Mouse (Mus musculus): ENCODE measurements at regions not wholly inside any gene's neighbourhood (a gene's known extent, or its start where the extent isn't known, plus 50 kb on each side); places are given as distances from the start of the nearest gene placed in this dataset.
A peak's percentile ranks its signal among the peaks of the same experiment; 100 is the strongest.

DNA sequence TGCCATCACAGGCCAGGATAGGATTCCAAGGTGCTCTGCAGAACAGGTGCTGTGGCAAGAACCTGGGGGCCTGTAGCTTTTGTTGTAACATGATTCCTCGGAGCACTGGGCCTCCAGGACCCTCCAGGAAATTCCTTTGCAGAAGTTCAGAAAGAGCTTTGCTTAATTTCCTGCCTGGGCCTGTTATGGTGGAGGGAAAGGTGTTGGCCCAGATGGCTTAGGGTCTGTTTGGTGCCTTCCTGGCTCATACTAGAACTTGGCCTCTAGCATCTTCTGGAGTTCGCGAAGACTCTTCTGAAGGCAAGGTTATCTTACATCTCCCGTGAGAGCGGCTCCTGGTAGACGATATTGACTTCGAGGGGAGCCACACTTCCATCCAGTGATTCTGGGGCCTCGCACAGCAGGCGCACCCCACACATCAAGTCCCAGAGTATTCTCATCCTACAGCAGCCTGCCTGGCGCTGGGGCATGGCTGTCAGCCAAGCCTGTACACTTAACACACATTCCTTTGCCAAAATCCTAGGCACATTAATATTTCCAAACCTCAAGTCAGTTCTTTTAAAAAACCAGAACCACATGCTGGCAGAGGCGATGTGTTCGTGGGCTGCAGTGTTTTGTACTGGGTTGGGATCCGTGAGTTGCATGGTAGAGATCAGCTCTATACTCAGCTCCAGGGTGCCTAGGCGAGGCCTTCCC is 54.5 kb upstream of the Cxcl14 start:
- WGBS, result 65% methylated on average over 14 of the region's 14 CpGs
- DNase-seq (ENCODE audit: low spot score) (no peak), ATAC-seq (replicated peaks; ENCODE audit: low FRiP score, low TSS enrichment, low read depth) (no peak)
- Histone ChIP-seq H3K9me3 (ENCODE audit: control insufficient read depth, low read length) (no peaks in the 10 kb centered on the region), H3K4me2 (ENCODE audit: low read length) (no peak overlapping the region), H3K27ac (ENCODE audit: low read depth) (peak overlapping the region; percentile 67; the same call in 1 of the 2 replicates), H3K27me3 (replicated peaks; ENCODE audit: control insufficient read depth, insufficient read depth, low read length) (0 out of 2 replicates have a peak, but pooled peaks cover 2% of the 10 kb centered on the region), H3K9ac (ENCODE audit: low read length) (no peak overlapping the region), H3K4me3 (ENCODE audit: low read depth, low read length) (no peak overlapping the region), H3K4me1 (replicated peaks; ENCODE audit: control insufficient read depth, insufficient read depth, low read length) (peaks cover 10% of the 10 kb centered on the region), H3K36me3 (ENCODE audit: control insufficient read depth, insufficient read depth, low read length) (no peaks in the 10 kb centered on the region)

DNA sequence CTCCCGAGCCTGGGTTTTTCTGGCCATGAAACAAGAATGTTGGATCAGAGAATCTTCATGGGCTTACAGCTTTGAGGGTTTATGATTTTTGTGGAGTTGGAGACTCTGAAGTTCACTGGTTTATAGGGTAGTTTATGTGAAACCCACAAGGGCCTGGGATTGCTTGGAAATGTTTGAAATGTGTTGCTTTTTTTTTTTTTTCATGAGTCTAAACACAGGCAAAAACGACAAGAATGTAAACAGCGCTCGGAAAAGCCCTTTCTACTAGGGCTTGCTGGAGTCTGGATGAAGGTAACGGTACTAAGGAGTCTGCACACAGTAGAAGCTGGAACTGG is 55.0 kb upstream of the Cxcl14 start:
- 47% methylated on average over 5 of the region's 5 CpGs for WGBS
- no peak for ATAC-seq (replicated peaks; ENCODE audit: low FRiP score, low TSS enrichment, low read depth)

GRCm38 (mm10) chr13:56352436-56352835 is 56.1 kb upstream of the Cxcl14 start:
- no peak for ATAC-seq (replicated peaks; ENCODE audit: low FRiP score, low TSS enrichment, low read depth)
- no peaks in the 10 kb centered on the region for H3K36me3 ChIP-seq (ENCODE audit: control insufficient read depth, insufficient read depth, low read length)
- H3K27me3 ChIP-seq (replicated peaks; ENCODE audit: control insufficient read depth, insufficient read depth, low read length), result 0 out of 2 replicates have a peak, but pooled peaks cover 2% of the 10 kb centered on the region
- no peak overlapping the region for H3K9ac ChIP-seq (ENCODE audit: low read length)
- H3K4me2 ChIP-seq (ENCODE audit: low read length), result no peak overlapping the region
- WGBS, result 92% methylated on average over 6 of the region's 6 CpGs
- DNase-seq (ENCODE audit: low spot score), result no peak
- H3K9me3 ChIP-seq (ENCODE audit: control insufficient read depth, low read length), result no peaks in the 10 kb centered on the region
- H3K4me3 ChIP-seq (ENCODE audit: low read depth, low read length), result no peak overlapping the region
- peaks cover 10% of the 10 kb centered on the region for H3K4me1 ChIP-seq (replicated peaks; ENCODE audit: control insufficient read depth, insufficient read depth, low read length)
- H3K27ac ChIP-seq (ENCODE audit: low read depth), result no peak overlapping the region

More for the DNA sequence above, 55.0 kb upstream of the Cxcl14 start:
- H3K4me2 ChIP-seq (ENCODE audit: low read length), result no peak overlapping the region
- H3K4me1 ChIP-seq (replicated peaks; ENCODE audit: control insufficient read depth, insufficient read depth, low read length), result peaks cover 10% of the 10 kb centered on the region
- no peak overlapping the region for H3K4me3 ChIP-seq (ENCODE audit: low read depth, low read length)
- DNase-seq (ENCODE audit: low spot score), result no peak
- no peak overlapping the region for H3K9ac ChIP-seq (ENCODE audit: low read length)
- 0 out of 2 replicates have a peak, but pooled peaks cover 2% of the 10 kb centered on the region for H3K27me3 ChIP-seq (replicated peaks; ENCODE audit: control insufficient read depth, insufficient read depth, low read length)
- peak overlapping the region; percentile 67 for H3K27ac ChIP-seq (ENCODE audit: low read depth)
- H3K36me3 ChIP-seq (ENCODE audit: control insufficient read depth, insufficient read depth, low read length), result no peaks in the 10 kb centered on the region
- H3K9me3 ChIP-seq (ENCODE audit: control insufficient read depth, low read length), result no peaks in the 10 kb centered on the region

GRCm38 (mm10) chr13:56352839-56353605 is 56.7 kb upstream of the Cxcl14 start:
- Histone ChIP-seq H3K4me1 (replicated peaks; ENCODE audit: control insufficient read depth, insufficient read depth, low read length) (peaks cover 10% of the 10 kb centered on the region), H3K4me3 (ENCODE audit: low read depth, low read length) (no peak overlapping the region), H3K9ac (ENCODE audit: low read length) (no peak overlapping the region), H3K27me3 (replicated peaks; ENCODE audit: control insufficient read depth, insufficient read depth, low read length) (0 out of 2 replicates have a peak, but pooled peaks cover 2% of the 10 kb centered on the region), H3K4me2 (ENCODE audit: low read length) (no peak overlapping the region), H3K27ac (ENCODE audit: low read depth) (no peak overlapping the region), H3K36me3 (ENCODE audit: control insufficient read depth, insufficient read depth, low read length) (no peaks in the 10 kb centered on the region), H3K9me3 (ENCODE audit: control insufficient read depth, low read length) (no peaks in the 10 kb centered on the region)
- WGBS, result 88% methylated on average over 12 of the region's 12 CpGs
- no peak for ATAC-seq (replicated peaks; ENCODE audit: low FRiP score, low TSS enrichment, low read depth)
- DNase-seq (ENCODE audit: low spot score), result no peak

DNA sequence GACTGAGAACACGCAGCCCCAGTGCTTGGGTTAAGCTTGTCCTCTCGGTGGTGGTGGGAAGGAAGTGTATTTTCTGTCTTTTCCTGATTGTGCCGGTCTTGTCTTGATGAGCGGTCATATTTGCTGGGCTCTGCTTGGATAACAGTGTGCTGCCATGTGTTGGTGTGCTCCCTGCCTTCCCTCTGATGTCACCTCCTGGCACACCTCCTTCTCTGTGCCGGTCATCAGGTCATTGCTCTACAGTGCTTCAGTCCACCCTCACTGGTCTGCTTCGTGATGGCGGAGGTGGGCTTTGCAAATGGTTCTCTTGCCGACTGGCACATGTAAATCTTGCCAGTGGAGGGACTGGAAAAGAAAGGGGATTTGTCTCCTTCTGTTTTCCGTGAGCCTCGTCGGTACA is 57.6 kb upstream of the Cxcl14 start:
- Histone ChIP-seq H3K27ac (ENCODE audit: low read depth) (no peak overlapping the region), H3K27me3 (replicated peaks; ENCODE audit: control insufficient read depth, insufficient read depth, low read length) (0 out of 2 replicates have a peak, but pooled peaks cover 2% of the 10 kb centered on the region), H3K36me3 (ENCODE audit: control insufficient read depth, insufficient read depth, low read length) (no peaks in the 10 kb centered on the region), H3K9ac (ENCODE audit: low read length) (no peak overlapping the region), H3K4me2 (ENCODE audit: low read length) (no peak overlapping the region), H3K9me3 (ENCODE audit: control insufficient read depth, low read length) (no peaks in the 10 kb centered on the region), H3K4me3 (ENCODE audit: low read depth, low read length) (no peak overlapping the region), H3K4me1 (replicated peaks; ENCODE audit: control insufficient read depth, insufficient read depth, low read length) (peaks cover 10% of the 10 kb centered on the region)
- 90% methylated on average over 11 of the region's 11 CpGs for WGBS
- ATAC-seq (replicated peaks; ENCODE audit: low FRiP score, low TSS enrichment, low read depth) (no peak), DNase-seq (ENCODE audit: low spot score) (no peak)

DNA sequence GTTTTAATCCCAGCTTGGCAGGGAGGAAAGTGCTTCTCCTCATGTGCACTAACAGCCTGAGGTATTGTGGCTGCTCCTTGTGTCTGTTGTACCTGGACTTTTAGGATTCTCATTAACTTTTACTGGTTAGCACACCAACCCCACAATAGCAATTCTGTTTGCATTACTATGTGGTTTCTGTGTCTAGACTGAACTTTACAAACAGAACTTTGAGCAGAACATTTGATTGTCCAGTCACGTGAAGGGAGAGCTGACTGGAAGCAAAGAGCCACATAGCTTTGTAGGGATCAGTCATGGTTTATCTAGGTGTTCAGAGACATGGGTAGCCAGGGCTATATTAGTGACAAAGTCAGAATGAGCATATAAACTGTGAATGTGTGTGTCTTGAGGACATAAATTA is 58.3 kb upstream of the Cxcl14 start:
- WGBS, result 87% methylated on average over 1 of the region's 1 CpGs
- Histone ChIP-seq H3K4me1 (replicated peaks; ENCODE audit: control insufficient read depth, insufficient read depth, low read length) (peaks cover 10% of the 10 kb centered on the region), H3K36me3 (ENCODE audit: control insufficient read depth, insufficient read depth, low read length) (no peaks in the 10 kb centered on the region)

DNA sequence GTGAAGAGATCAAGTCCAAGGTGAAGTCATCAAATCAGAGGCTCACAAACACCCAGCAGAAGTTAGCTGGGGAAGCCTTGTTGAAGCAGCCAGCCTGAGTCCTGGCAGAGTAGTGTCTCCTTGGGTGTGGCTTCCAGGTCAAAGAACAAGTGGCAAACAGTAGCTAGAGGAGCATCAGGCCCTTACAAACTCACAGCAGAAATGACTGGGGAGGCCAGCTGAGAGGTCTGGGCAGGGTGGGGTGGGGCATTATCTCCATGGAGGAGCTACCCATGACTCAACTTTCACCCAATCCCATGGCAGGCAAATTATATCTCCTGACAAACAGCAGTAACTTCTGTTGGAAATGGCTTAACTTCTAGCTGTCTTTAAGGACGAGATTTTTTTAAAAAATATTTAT is 60.6 kb upstream of the Cxcl14 start:
- Histone ChIP-seq H3K4me1 (replicated peaks; ENCODE audit: control insufficient read depth, insufficient read depth, low read length) (no peaks in the 10 kb centered on the region; the same call in 1 of the 2 replicates), H3K9ac (ENCODE audit: low read length) (no peak overlapping the region), H3K4me2 (ENCODE audit: low read length) (no peak overlapping the region), H3K27me3 (replicated peaks; ENCODE audit: control insufficient read depth, insufficient read depth, low read length) (0 out of 2 replicates have a peak, but pooled peaks cover 2% of the 10 kb centered on the region), H3K4me3 (ENCODE audit: low read depth, low read length) (no peak overlapping the region), H3K27ac (ENCODE audit: low read depth) (no peak overlapping the region), H3K36me3 (ENCODE audit: control insufficient read depth, insufficient read depth, low read length) (no peaks in the 10 kb centered on the region), H3K9me3 (ENCODE audit: control insufficient read depth, low read length) (no peaks in the 10 kb centered on the region)
- ATAC-seq (replicated peaks; ENCODE audit: low FRiP score, low TSS enrichment, low read depth) (no peak), DNase-seq (ENCODE audit: low spot score) (no peak)
- WGBS, result 43% methylated on average over 1 of the region's 1 CpGs

More for the DNA sequence above, 58.3 kb upstream of the Cxcl14 start:
- H3K4me3 ChIP-seq (ENCODE audit: low read depth, low read length), result no peak overlapping the region
- no peaks in the 10 kb centered on the region for H3K9me3 ChIP-seq (ENCODE audit: control insufficient read depth, low read length)
- ATAC-seq (replicated peaks; ENCODE audit: low FRiP score, low TSS enrichment, low read depth), result no peak
- no peak overlapping the region for H3K27ac ChIP-seq (ENCODE audit: low read depth)
- DNase-seq (ENCODE audit: low spot score), result no peak
- no peak overlapping the region for H3K4me2 ChIP-seq (ENCODE audit: low read length)
- no peak overlapping the region for H3K9ac ChIP-seq (ENCODE audit: low read length)
- H3K27me3 ChIP-seq (replicated peaks; ENCODE audit: control insufficient read depth, insufficient read depth, low read length), result 0 out of 2 replicates have a peak, but pooled peaks cover 2% of the 10 kb centered on the region

GRCm38 (mm10) chr13:56357955-56358354 is 61.6 kb upstream of the Cxcl14 start:
- Histone ChIP-seq H3K36me3 (ENCODE audit: control insufficient read depth, insufficient read depth, low read length) (no peaks in the 10 kb centered on the region), H3K9ac (ENCODE audit: low read length) (no peak overlapping the region), H3K27me3 (replicated peaks; ENCODE audit: control insufficient read depth, insufficient read depth, low read length) (0 out of 2 replicates have a peak, but pooled peaks cover 2% of the 10 kb centered on the region), H3K4me3 (ENCODE audit: low read depth, low read length) (no peak overlapping the region), H3K27ac (ENCODE audit: low read depth) (no peak overlapping the region), H3K9me3 (ENCODE audit: control insufficient read depth, low read length) (no peaks in the 10 kb centered on the region), H3K4me2 (ENCODE audit: low read length) (no peak overlapping the region), H3K4me1 (replicated peaks; ENCODE audit: control insufficient read depth, insufficient read depth, low read length) (no peaks in the 10 kb centered on the region)
- no peak for ATAC-seq (replicated peaks; ENCODE audit: low FRiP score, low TSS enrichment, low read depth)
- DNase-seq (ENCODE audit: low spot score), result no peak
- 83% methylated on average over 3 of the region's 3 CpGs for WGBS
